Mouse (Mus musculus): ENCODE data around the gene Tardbp.

Tardbp gene

GRCm38 (mm10) chr4:148602357-148603120 lies 24.3 kb downstream of the Tardbp start, which contains the start of gene Masp2:
TSS of gene Masp2 (plus strand) at chr4:148602554.
- no peak for DNase-seq (ENCODE audit: extremely low read depth, low read depth)

DNA sequence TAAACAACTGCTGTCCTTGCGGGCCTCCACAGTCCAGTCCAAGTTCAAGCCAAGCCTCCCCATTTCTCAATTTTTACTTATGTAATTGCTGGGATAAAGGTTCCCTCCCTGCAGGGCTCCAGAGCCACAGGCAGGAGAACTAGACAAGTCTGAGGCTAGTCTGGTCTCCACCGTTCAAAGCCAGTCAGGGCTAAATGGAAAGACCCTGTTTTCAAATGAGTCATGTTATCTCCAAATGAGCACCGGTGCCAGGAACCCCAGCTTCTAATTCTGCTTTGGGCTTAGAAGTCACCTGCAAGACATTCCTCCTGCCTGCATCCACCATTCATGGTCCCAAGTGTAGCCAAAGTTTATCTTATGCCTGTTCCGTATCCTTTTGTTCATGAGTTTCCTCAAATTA lies 24.9 kb downstream of the Tardbp start:
- no peak for DNase-seq (ENCODE audit: extremely low read depth, low read depth)

DNA sequence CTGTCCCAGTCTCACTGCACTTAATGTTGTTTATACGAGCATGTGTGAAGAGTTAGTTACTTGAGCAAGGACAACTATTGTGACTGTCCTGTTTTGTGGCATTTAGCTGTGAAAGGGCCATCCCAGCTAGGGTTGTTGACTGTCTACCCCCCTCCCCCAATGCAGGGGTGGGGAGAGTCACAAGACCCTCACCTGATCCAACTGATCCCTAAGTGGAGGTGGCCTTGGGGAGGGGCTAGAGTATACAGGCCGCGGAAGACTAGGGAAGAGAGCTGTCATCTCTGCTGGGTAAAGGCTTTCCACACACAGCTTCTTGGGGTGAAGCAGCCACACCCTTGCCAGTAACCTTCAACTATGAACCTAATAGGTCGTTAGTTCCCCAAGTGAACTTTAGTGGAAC lies 26.5 kb downstream of the Tardbp start:
- no peak for DNase-seq (ENCODE audit: extremely low read depth, low read depth)

GRCm38 (mm10) chr4:148598826-148599225 lies 28.0 kb downstream of the Tardbp start:
- no peak for DNase-seq (ENCODE audit: extremely low read depth, low read depth)

- DNase-seq (ENCODE audit: extremely low read depth, low read depth): no peak
These were observed 30.1 kb downstream of the Tardbp start for GRCm38 (mm10) chr4:148596731-148597130.

- no peak for DNase-seq (ENCODE audit: extremely low read depth, low read depth)
These were observed 30.9 kb downstream of the Tardbp start for GRCm38 (mm10) chr4:148595916-148596315.

DNA sequence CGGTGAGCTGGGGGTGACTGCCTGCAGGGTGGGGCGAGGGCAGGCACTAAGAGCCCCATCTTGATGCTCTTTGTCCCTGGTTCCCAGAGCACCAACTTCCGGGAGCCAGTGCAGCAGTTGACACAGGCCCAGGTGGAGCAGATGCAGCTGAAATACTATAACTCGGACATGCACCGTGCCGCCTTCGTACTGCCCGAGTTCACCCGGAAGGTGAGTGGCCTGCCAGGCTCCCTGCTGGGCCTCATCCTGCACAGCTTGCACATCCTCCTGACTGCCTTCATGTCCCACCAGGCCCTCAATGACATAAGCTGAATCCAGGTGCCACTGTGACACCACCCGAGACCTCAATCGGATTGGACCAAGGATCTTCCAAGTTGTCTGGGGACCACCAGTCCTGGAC lies 32.8 kb downstream of the Tardbp start:
- no peak for DNase-seq (ENCODE audit: extremely low read depth, low read depth)

DNA sequence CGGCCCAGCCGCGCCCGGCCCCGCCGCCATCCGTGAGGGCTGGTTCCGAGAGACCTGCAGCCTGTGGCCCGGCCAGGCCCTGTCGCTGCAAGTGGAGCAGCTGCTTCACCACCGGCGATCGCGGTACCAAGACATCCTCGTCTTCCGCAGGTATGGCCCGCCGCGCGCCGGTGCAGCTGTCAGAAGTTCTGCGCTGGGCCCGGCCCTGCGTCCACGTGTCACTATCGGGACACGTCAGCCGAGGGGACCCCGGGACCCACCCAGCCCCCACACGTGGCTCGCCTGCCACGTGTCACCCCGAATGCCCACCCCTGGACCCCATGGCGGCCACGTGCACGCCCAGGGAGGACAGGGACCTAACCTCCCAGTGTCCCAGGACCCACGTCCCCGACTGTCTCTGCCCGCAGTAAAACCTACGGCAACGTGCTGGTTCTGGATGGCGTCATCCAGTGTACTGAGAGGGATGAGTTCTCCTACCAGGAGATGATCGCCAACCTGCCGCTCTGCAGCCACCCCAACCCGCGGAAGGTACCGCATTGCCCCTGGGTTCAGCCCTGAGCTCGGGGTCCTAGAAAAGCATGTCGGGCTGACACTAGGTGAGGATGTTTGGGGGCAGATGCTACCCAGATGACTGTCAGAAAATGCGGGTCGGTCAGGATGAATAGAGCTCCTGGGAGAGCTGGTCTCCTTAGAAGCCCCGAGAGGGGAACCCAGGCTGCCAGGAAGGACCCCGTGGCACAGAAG lies 35.0 kb downstream of the Tardbp start:
- no peak for DNase-seq (ENCODE audit: extremely low read depth, low read depth)

- peak; percentile 91 for DNase-seq (ENCODE audit: extremely low read depth, low read depth)
These were observed 35.6 kb downstream of the Tardbp start, which contains the start of gene Srm for GRCm38 (mm10) chr4:148591171-148591630. TSS of gene Srm (plus strand) at chr4:148591503.

DNA sequence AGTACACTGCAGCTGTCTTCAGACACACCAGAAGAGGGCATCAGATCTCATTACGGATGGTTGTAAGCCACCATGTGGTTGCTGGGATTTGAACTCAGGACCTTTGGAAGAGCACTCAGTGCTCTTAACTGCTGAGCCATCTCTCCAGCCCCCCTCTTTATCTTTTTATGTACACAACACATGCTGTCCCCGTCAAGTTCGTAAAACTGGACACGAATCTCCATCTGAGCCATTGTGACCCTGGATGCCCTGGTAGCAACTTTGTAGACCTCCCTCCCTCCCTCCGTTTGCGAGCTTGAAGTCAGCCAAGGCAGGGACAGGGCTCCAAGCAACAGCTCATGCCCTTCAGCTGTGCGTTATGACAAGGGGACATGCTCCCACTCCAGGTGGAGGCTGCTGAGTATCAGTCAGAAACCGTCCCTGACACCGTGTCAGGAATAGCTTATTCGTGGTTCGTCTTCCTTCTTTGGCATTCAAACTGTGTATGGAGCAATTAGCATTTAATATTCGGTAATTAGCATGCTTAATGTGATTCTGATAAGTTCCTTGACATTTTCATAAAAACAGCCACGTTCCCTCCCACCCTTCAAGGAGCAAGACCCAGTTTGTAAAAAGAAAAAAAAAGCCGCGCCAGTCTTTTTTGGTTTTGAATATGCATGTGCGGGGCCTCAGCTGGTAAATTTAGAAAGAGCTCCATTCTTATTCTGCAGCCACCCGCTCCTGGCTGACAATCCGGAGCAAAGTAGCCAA lies 36.2 kb downstream of the Tardbp start:
- no peak for DNase-seq (ENCODE audit: extremely low read depth, low read depth)

GRCm38 (mm10) chr4:148589565-148589964 lies 37.3 kb downstream of the Tardbp start:
- DNase-seq (ENCODE audit: extremely low read depth, low read depth): no peak

- DNase-seq (ENCODE audit: extremely low read depth, low read depth): no peak
These were observed 38.0 kb downstream of the Tardbp start for GRCm38 (mm10) chr4:148588793-148589192.

DNA sequence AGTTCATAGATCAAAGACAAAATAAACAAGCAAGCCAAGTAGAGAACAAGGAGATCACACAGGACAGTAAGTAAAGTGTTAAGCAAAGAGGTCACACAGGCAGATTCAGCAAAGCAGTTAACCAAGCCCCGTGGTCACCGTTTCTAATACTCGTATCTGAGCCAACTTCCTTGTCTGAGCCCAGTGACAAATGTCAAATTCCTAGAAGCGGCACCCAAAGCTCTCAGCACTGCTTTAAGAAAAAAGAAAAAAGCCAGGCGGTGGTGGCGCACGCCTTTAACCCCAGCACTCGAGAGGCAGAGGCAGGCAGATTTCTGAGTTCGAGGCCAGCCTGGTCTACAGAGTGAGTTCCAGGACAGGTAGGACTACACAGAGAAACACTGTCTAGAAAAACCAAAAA lies 40.2 kb downstream of the Tardbp start:
- DNase-seq (ENCODE audit: extremely low read depth, low read depth): peak; percentile 64

DNA sequence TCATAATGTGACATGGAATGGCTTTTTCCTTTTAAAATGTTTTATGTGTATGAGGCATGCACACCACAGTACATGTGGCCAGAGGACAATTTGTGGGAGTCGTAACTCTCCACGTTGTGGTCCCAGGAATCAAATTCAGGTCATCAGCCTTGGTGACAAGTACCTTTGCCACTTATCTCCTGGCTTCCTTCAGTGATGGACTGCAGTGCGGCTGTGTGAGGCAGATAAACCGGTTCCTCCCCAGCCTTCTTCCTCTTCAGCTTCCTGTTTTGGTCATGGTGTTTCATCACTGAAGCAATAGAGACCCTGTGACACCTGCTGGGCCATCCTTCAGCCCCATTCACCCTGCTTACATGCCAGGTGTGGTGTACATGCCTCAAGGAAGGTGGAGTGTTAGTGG lies 43.6 kb downstream of the Tardbp start:
- DNase-seq (ENCODE audit: extremely low read depth, low read depth): peak; percentile 92

DNA sequence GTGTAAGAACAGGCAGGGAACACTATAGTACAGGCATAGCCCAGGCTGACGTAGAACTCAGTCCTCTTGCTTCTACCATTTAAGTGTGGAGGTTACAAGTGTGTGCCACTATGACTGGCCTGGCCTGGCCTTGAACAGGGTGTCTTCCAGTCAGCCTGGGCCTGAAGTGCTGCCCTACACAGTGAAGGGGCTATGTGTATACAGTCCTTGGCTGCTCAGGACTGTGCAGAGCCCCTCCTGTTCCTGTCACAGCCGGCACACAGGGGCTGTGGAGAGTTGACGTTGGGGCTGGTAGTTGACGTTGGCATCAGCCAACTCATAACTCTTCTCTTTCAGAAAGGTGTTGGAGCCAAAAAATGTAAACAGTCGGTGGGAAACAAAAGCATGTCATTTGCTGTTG lies 45.4 kb downstream of the Tardbp start:
- no peak for DNase-seq (ENCODE audit: extremely low read depth, low read depth)

DNA sequence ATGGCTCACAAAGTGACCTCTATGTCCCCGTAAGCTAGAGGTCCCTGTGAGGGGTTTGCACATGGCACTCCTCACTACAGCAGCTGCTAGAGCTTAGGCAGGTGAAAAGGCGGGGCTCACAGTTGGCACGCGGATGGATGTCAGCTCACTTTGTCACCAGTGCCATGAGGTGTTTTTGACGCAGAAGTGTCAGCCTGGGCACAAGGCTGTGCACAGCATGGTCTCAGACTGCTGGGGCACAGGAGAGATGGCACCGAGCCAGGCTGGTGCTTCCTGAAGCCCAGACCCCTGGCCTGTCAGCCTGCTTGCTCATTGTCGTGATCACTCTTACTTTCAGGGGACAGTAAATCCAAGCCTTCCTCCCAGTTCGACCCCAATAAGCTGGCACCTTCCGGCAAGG lies 46.1 kb downstream of the Tardbp start:
- no peak for DNase-seq (ENCODE audit: extremely low read depth, low read depth)

DNA sequence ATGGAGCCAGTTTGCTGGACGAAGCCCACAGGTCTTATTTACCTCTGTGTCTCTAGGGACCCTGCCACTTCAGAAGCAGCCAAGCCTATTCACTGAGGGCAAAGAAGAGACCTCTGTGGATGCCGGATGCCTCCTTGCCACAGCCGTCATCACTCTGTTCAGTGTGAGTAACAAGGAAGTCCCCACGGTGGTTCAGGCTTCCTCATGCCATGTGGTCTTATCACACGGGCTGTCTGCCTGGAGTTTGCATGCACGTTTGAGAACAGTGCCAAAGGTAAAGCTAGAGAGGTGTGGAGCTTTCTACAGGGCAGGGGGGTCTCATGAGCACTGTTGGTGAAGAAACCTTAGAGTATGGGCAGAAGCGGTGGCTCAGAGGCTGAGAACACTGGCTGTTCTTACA lies 53.6 kb downstream of the Tardbp start:
- peak; percentile 39 for DNase-seq (ENCODE audit: extremely low read depth, low read depth)

- no peak for DNase-seq (ENCODE audit: extremely low read depth, low read depth)
These were observed 56.0 kb downstream of the Tardbp start for GRCm38 (mm10) chr4:148570693-148571295.

- no peak for DNase-seq (ENCODE audit: extremely low read depth, low read depth)
These were observed 56.7 kb downstream of the Tardbp start for GRCm38 (mm10) chr4:148570138-148570537.

- DNase-seq (ENCODE audit: extremely low read depth, low read depth): no peak
These were observed 63.2 kb downstream of the Tardbp start for GRCm38 (mm10) chr4:148563595-148563994.

- DNase-seq (ENCODE audit: extremely low read depth, low read depth): no peak
These were observed 64.1 kb downstream of the Tardbp start for GRCm38 (mm10) chr4:148562676-148563075.
